Mouse (Mus musculus): ENCODE results near the gene Plcxd1.
A peak's percentile ranks its signal among the peaks of the same experiment; 100 is the strongest.
"Not testable (repeated sequence)": the region's sequence is repeated elsewhere in the genome, so short reads cannot be mapped to it uniquely, and the experiment has no call there.

The Plcxd1 gene

GRCm38 (mm10) chr5:110106901-110107564 is 7.3 kb downstream of the Plcxd1 start:
- DNase-seq (ENCODE audit: low read depth in 1 of 2, low spot score in 2 of 2), result no peak

- DNase-seq (ENCODE audit: low read depth in 1 of 2, low spot score in 2 of 2), result peak; percentile 91 to 92
Observed at GRCm38 (mm10) chr5:110107581-110108304, 8.0 kb downstream of the Plcxd1 start, which contains the start of gene Gtpbp6. TSS of gene Gtpbp6 (minus strand) at chr5:110108197.

DNA sequence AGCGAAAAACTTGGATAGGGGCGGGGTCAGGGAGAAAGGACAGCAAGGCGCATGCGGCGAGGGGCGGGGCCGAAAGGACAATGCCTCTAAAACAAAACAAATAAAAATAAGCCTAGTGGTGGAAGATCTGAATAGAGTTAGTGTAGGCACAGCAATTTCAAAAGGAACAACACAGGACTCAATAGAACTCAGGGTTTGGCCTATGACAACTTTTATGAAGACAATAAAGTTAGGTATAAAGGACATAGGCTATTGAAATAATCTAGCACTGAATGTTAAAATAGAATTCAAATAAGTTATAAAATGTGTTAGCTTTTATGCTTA is 8.5 kb downstream of the Plcxd1 start:
- DNase-seq (ENCODE audit: low read depth in 1 of 2, low spot score in 2 of 2), result no peak

- DNase-seq (ENCODE audit: low read depth in 1 of 2, low spot score in 2 of 2), result peak in 1 of 2 experiments; percentile 62
Observed at GRCm38 (mm10) chr5:110109991-110110441, 10.2 kb downstream of the Plcxd1 start, which contains the start of gene Zfp605. TSS of gene Zfp605 (plus strand) at chr5:110110092.

DNA sequence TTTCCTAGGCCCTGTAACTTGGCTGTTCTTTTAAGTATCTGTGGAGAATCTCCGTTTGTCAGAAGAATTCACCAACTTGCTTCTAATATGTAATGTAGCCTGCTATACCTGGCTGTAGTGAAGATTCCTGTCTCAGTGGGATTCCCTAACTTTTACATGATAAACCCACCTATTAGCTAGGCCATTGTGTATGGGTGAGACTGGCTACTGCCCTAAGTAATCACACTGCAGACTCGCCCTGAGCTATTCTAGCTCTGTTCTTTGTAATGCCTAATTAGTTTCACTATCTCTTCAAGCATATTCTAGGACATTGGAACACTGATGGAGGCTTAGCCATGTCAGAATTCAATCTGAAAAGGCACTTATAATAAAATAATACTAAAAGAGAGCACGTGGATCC is 22.6 kb downstream of the Plcxd1 start:
- not testable (repeated sequence) for DNase-seq (ENCODE audit: low read depth in 1 of 2, low spot score in 2 of 2)

GRCm38 (mm10) chr5:110135293-110136086 is 35.7 kb downstream of the Plcxd1 start, which contains the start of gene Chfr:
TSS of gene Chfr (plus strand) at chr5:110135842.
- peak; percentile 97 to 98 for DNase-seq (ENCODE audit: low read depth in 1 of 2, low spot score in 2 of 2)

DNA sequence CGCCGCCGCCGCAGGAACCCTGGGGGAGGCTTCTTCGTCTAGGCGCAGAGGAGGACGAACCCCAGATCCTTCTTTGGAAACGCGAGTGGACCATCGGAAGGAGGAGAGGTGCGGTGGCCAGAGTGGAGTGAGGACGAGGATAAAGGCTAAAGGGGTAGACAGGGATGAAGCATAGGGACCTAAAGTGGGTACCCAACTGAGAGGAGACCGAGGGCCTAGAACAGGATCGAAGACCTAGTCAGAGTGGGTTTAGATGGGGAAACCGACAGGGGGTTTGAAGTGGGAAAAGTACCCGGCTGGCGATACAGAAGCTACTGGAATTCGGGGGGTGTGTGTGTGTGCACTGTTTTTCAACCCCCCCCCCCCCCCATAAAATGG is 36.3 kb downstream of the Plcxd1 start:
- no peak for DNase-seq (ENCODE audit: low read depth in 1 of 2, low spot score in 2 of 2)

- DNase-seq (ENCODE audit: low read depth in 1 of 2, low spot score in 2 of 2), result no peak
Observed at GRCm38 (mm10) chr5:110137816-110138215, 38.0 kb downstream of the Plcxd1 start.

GRCm38 (mm10) chr5:110139325-110139724 is 39.6 kb downstream of the Plcxd1 start:
- no peak for DNase-seq (ENCODE audit: low read depth in 1 of 2, low spot score in 2 of 2)

DNA sequence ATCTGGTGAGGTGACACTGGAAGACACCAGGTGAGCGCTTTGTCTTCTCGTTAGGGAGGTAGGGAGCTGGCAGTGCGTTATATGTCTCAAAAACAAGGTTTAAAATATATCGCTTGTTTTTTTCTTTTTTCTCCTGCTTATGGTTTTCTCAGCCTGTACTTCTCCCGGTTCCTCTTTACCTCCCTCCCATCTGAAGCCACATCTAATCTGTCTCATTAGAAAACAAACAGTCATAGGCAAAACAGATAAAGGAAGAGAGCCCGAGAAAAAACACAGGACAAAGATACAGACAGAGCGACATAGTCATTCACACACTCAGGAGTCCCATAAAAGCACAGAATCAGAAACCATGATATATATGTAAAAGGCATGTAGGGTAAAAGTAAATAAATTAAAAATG is 40.7 kb downstream of the Plcxd1 start:
- DNase-seq (ENCODE audit: low read depth in 1 of 2, low spot score in 2 of 2), result no peak

DNA sequence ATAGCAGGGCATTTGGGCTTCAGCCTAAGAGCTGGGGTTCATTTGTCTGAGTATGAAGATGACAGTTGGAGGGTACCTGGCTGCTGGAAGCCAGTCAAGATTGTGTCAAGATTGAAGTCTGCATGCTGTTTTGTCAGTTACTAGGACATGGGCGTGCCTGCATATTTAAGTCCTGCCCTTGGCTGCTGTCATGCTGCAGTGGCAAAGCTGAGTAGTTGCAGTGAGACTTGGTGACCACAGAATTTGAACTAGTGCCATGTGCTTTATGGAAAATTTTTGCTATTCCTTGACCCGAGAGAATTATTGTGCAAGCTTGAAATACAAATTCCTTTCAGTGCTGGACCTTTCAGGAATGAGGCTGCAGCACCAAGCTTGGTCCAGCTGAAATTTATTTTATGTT is 42.5 kb downstream of the Plcxd1 start:
- no peak for DNase-seq (ENCODE audit: low read depth in 1 of 2, low spot score in 2 of 2)

GRCm38 (mm10) chr5:110143007-110143406 is 43.2 kb downstream of the Plcxd1 start:
- no peak for DNase-seq (ENCODE audit: low read depth in 1 of 2, low spot score in 2 of 2)

All from monocyte, adult 2 months (primary cell).